Mouse (Mus musculus): Measurements from ENCODE around the gene Insl5. TPM values are rescaled to one million over a fixed set of nuclear protein-coding genes. Genes with fewer than 3 reads are reported as not detected.

The Insl5 gene
- total RNA-seq (2021): not detected
- long read RNA-seq: 0 reads

DNA sequence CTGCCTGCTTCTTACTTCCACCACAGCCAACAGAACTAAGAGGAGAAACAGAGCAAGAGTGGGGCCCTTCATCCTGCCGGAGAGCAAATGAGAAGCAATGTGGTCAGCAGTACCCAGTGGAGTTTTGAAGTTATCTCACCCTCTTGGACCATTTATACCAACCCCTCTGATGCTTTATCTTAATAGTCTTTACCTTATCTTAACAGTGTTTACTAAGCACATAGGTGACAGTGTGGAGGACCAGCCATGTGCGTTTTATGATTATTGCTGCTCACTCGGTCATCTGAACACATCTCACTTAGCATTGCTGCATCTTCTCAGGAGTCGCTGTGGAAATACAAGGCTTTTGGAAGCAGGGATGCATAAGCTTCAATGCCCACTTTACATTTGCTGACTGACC, at the start of gene Insl5:
TSS of gene Insl5 (minus strand) at position 222 of the 400 bp plus-strand sequence.
- DNase-seq (ENCODE audit: low spot score in 2 of 2): no peak

DNA sequence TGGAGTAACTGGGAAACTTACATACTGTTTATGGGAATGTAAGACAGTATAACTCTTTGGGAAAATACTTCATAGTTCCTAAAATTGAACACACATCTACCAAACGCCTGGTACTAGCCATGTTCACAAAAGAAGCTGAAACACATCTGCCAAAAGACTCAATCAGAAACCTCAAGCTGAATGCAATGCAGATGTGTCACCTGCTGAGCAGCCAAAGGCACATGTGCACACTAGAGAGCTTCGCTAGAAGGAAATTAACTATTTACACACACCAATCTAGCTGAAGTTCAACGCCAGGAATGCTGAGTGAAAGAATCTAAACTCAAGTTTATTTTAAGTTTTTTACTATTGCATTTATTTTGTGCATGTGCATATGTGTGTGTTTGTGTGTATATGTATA, 44.0 kb upstream of the Insl5 start:
- DNase-seq (ENCODE audit: low spot score in 2 of 2): no peak

DNA sequence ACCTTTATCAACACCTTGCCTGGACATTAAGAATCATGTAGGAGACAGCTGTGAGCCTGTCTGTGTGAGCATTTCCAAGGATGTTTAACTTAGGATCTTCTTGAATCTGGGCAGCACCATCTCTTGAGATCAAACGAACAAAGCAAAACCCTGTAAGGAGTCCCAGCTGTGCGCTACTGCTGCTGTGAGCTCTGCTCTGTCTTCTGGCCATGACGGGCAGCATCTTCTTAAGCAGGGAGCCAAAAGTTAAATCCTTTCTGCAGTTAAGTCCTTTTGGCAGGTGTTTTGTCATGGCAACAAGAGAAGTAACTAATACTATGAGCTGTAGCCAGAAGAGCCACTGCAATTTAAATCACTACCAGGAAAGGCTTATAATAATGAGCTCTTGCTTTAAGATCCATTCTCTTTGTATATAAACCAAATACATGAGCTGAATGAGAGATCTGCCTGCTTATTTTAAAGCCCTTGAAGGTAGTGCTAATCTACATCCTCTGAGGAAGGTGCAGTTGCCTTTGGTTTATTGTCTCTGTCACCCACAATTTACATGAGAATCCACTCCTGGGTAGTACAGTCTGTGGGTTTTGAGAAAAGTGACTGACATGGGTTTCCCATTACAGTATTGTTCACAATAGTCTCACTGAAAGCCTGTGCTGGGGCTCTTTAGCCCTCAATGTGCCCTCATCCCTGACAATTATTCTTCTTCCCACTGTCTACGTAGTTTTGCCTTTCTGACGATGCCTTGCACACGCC, 41.4 kb upstream of the Insl5 start:
- DNase-seq (ENCODE audit: low spot score in 2 of 2): no peak

DNA sequence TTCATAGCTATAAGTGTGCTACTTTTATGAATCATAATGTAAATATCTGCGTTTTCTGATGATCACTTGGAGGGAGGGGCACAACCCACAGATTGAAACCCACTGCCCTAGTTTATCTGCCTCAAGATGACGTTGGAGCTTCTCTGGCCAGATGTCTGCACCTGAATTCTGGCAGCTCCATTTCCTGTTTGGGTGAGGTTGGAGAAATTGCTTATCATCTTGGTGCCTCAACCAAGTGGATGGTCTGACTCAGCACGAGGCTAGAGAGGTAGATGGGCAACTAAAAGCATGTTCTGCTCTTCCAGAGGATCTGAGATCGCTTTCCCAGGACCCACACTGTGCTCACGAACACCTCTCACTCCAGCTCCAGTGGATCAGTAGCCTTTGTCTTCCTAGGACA, 38.3 kb upstream of the Insl5 start:
- DNase-seq (ENCODE audit: low spot score in 2 of 2): no peak

DNA sequence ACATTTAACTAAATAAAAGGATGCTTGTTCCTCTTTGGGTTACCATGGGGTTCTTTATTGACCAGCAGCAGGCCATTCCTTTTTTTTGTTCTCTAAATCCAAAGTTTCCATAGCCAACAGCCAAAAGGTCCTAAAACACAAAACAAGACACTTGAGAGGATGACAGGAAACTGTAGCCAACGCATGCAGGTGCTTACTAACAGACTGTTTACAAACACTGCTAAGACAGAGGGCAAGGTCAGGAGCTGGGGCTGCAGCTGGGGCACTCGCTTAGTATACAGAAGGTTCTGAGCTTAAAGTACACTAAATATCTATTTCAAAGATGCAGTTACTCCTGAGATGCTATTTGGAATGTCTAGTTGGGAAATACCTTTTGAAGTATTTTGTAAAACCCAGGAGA, 37.8 kb upstream of the Insl5 start:
- DNase-seq (ENCODE audit: low spot score in 2 of 2): no peak

DNA sequence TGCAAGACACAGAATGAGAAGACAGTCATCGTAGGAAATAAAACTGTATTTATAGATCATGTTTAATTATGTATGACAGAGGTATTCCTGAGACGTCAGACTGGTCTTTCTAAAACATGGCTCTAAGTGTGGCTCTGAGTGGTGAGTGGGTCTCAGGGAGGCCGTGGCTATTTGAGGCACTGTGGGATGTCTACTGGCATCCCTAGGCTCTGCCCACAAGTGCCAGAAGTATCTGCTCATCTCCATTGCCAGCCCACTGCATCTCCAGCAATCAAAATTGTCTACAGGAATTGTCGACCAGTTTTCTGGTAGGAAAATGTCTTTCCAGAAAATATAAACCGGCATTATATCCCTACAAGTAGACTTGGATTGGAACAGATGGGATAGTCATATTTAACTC, 30.3 kb upstream of the Insl5 start:
- no peak for DNase-seq (ENCODE audit: low spot score in 2 of 2)

DNA sequence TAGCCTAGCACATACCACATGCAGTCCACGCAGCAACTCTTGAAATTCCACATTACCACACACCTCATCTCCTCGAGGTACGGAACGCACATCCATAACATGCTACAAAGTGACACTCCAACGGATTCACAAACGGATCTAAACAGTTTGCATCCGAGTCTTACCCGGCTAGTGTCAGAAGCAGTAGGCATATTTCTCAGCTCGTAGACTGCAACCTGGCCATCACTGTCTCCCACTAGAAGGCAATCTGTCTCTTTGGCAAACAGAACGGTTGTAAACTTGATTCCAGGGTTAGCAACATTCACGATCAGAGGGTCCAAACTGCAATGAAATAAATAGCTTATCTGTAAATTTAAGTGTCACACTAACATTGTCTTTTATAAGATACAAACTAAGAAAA, 21.4 kb upstream of the Insl5 start:
- DNase-seq (ENCODE audit: low spot score in 2 of 2): peak in 1 of 2 experiments; percentile 4

DNA sequence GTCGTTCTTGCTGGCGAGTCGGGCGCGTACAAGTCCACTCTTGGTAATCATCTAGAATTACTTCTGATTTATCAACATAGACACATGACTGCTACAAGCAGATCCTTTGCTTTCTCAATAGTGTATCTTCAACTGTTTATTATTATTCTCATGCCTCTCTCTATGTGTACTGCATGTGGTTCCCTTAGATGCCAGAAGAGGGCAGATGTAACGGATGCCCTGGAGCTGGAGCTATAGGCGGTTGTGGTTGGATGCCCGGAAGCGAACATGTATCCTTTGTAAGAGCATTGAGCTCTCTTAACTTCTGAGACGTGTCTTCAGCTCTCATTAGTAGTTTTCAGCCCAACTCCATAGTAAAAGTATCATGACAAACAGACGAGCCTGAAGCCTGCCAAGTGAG, 16.4 kb upstream of the Insl5 start:
- DNase-seq (ENCODE audit: low spot score in 2 of 2): no peak

DNA sequence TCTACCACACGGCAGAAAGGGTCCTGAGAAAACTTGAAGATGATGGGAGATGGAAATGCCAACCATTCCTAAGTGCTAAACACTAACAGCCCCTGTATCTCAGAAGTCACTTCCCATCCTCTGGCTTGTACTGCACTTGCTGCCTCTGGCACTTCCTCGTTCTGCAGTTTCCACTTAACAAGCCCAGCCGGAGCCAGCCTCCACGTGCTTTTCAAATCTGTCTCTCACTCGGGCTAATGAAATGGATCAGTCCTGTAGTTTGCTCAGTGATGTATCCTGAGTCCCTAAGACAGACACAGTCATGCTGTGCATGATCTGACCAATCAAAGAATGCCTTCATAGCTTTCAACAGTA, 13.2 kb upstream of the Insl5 start:
- DNase-seq (ENCODE audit: low spot score in 2 of 2): no peak

DNA sequence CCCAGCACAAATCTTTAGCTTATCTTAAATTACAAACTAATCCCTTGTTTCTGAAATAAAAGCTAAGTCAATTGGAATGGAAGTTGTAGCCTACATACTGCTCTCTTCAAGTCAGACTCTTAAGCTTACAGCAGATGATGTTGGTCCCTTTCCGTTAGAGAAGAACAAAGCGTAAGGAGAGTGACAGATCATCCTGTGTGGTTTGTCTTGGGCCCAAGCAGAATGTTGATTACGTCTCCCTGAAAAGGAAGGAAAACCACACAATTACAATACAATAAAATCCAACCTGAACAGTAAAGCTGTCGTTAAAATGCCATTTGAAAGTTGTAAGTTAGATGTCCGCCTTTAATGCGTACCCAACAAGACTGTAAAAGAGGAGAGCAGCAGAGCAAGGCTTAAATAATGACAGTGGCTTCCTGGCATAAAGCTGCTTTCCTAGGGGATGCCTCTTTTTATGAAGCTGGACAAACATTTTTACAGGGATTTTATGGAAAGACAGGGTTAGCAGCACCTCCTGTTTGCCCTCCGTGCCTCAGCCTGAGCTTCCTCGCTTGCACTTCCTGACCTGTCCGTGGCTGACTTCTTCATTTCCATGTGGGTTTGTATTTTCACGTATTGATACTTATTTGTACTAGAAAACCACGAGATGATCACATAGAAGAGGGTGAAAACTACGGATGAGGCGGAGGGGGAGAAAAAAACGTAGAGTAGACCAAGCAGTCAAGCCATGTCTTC, 12.6 kb upstream of the Insl5 start:
- DNase-seq (ENCODE audit: low spot score in 2 of 2): no peak

DNA sequence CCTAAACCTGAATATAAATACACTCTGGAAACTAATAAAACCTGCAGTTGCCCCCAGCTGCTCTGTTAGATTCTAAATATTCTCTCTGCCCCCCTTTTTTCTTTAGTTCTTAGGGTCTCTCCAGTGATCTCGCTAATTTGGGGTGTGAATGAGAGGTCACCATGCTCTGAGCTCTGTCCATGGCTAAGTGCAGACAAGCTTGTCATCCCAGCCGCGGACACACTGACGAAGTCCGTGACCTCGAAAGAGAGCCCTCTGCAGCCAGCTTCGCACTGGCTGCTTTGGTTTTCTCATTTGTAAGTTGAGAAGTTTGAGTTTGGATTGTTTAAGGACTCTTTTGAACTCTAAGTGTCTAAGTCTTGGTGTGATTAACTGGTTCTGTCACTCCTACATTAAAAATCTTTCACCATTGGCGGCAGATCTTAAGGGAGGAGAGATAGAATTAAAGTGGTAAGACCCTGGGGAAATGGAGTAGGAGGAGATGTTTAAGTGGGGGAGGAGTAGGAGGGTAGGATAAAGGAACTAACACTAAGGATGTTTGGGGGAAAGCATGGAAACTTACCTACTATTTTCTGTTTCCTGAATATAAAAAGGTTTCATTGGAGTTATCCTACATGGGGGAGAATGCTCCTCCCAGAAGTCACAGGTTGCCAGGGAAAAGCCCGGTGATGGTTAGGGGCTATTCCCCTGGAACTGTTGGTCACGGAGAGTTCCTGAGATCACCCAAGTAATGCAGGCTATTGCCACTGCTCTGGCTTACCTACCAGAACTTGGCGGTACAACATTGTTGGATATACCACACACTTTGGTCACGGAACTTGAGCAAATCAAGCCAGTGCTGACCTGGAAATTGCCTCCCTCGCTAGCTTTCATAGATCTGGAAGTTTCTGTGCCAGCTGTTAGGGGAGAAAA, 1.8 kb upstream of the Insl5 start:
- no peak for DNase-seq (ENCODE audit: low spot score in 2 of 2)

DNA sequence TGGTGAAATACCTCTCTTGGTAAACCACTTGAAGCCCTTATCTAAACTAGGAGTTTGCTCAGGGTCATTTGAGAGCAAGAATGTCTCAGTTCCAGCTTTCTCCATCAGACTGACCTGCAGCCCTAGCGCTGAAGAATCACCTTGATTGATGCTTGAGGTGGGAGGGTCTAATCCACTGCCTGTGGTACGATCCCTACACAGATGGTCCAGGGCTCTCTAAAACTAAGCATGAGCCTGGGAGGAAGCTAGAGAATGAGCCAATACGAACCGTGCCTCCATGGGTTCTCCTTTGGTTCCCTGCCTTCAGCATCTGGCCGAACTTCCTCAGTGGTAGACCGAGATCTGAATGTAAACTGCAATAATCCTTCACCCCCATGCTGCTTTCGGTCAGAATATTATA, 1.1 kb upstream of the Insl5 start:
- DNase-seq (ENCODE audit: low spot score in 2 of 2): no peak

DNA sequence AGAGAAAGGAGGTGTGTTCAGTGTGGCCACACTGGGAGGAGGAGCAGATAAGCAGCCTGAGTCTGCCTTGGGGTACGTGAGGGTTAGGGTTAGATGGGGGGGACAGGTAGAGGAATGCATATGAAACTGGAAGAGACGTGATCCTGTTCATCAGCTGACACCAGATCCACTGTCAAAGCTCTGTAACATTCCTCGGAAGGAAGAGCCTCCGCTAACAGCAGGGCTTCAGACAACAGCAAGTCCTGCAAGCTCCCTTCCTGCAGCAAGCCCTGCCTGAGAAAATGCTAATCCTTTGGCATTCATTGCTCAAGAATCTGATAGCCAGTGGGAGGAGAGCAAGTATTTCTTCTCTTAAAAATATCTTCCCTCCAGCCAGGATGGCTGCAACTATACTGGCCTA, 13.2 kb downstream of the Insl5 start:
- DNase-seq (ENCODE audit: low spot score in 2 of 2): no peak

DNA sequence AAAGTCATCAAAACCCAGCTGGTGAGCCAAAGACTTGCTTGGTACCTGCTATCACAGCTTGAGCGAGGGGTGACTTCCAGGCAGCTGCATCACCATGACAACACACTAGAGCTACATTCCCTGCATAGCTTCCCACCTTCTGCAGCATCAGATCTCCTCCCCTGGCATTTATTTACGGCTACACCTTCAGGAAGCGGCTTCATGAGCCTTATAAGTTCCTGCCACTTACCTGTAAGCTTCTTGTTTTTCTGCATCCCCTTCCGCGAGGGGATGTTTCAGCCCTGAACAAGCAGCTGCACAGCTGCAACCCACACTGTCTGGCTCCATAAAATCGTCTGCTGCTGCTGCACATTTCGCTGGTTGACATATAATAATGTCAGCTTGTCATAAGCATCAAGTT, 14.8 kb downstream of the Insl5 start:
- no peak for DNase-seq (ENCODE audit: low spot score in 2 of 2)

DNA sequence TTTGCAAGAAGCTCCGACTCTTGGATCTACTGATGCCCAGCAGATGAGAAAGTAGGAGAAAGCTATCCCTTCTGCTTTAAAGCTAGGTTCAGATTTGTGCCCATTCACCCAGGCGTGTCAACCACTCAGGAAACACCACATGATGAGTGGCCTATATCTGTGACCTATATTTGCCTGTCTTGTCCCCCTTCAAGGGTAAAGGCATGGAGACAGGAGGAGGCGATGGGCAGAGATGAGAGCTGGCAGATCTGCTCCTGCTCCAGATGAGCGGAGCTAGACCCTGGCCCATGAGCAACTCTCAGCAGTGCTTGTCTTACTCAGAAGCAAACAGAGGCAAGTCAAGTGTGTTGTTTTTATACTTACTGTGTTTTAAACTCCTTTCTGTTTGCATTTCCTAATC, 15.9 kb downstream of the Insl5 start:
- DNase-seq (ENCODE audit: low spot score in 2 of 2): no peak

DNA sequence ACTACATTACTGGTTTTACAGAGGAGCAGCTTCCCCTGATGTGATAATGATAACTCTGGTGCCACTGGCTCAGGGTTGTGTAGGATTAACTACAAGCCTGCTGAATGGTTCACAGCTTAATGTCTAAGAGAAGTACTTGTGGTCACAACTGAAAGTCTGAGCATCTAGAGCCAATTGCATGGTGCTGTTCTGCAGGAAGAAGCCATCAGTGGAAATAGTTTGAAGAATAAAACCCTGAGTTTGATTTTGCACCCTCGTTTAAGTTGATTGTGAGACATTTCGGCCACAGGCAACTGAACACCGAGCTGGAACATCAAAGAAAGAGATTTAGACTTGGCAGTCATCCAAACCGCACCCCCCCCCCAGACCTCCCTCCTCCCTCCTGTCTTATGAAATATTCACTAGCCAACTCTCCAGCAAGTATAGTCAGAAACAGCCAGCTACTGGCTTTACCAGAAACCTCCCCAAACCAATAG, 19.7 kb downstream of the Insl5 start:
- DNase-seq (ENCODE audit: low spot score in 2 of 2): no peak

DNA sequence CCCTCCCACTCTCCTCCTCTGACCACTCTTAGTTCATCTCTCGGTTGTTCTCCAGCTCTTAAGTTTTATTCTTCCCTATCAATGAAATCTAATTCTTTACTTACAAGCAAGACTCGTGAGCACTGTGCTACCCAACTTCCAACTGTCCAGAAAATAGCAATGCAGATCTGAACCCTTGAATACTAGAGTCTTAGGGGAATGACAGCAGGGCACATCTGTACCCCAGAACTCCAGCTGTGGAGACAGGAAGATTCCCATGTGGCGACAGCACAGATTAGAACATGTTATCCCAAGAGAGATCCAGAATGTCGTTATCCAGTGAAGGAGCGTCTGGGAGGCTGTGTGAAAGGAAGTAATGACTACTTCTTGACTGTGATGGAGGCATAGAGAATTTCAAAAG, 20.4 kb downstream of the Insl5 start:
- DNase-seq (ENCODE audit: low spot score in 2 of 2): no peak

DNA sequence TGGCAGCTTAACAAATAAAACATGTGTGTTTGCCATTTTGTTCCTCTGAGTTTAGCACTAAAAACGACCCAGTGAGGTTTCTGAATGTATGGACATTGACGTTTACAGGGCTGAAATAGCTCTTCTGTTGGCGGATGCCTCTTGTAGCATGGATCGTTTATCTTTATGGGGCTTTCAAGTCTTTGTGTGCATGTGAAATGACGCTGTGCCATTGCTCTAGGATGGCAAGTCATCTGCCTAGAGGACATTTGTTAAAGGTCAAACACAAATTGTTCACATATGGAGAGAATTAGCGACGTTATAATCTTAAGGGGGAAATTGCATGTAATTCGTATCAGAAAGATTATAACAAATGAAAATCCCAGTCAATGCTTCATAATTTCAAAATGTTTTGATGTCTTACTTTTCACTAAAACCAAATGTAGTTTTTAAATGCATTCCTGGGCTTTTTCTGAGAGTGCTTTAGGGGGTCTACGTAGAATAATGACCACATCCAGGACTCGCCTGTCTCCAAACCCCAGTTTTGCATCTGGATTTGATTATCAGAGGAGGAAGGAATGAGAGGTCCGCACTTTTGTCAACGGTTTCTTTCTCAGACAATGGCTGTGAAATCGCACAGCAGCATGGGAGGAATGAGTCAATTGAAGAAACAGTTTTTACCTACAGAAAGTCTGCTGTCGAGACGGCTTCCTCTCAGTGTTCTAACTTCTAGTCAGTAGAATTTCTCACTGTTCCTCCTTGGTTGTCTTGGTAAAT, 21.3 kb downstream of the Insl5 start:
- no peak for DNase-seq (ENCODE audit: low spot score in 2 of 2)

DNA sequence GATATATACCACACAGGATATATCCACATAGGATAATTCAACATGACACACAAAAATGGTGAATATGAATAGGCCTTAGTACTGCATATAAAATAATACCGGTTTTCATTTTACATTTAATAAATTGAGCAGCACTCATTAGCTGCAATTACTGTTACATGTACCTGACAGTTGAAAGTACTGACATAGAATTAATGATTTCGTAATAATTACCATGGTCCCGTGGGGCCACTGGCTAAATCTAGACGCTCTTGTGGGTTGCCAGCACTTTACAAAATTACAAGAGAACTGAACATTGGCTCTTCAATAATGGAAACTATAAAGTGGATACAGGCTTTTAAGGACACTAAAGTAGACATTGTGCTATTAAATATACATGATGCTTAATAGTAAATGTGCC, 22.0 kb downstream of the Insl5 start:
- DNase-seq (ENCODE audit: low spot score in 2 of 2): no peak

DNA sequence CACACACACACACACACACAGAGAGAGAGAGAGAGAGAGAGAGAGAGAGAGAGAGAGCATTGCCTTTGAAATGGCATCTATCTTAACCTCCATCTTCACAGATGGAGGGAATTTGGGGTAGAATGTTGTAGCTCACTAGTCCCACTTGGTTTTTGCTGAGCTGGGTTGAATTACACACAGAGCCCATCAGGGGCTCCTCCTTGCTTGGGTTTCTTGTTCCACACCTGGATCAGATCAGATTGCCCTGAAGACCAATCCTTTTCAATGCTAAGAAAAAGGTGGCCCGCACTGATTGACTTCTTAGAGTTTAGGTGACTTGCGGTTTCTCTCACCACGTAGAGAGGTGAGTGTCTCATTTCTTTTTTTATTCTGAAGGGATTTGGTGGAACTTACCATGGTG, 35.0 kb downstream of the Insl5 start:
- DNase-seq (ENCODE audit: low spot score in 2 of 2): no peak
